Mouse (Mus musculus) cerebral cortex, adult 2 months (tissue): Measurements from ENCODE around the gene Snrnp35.

Experiments used
- WGBS: fragments of 180-500 bp; shearing (Covaris S2); methylation state at CpG from one replicate; pipeline ENCODE4 v1.1.7; 2018; 5-methylcytosine and 5-hydroxymethylcytosine counted together

Snrnp35 gene

DNA sequence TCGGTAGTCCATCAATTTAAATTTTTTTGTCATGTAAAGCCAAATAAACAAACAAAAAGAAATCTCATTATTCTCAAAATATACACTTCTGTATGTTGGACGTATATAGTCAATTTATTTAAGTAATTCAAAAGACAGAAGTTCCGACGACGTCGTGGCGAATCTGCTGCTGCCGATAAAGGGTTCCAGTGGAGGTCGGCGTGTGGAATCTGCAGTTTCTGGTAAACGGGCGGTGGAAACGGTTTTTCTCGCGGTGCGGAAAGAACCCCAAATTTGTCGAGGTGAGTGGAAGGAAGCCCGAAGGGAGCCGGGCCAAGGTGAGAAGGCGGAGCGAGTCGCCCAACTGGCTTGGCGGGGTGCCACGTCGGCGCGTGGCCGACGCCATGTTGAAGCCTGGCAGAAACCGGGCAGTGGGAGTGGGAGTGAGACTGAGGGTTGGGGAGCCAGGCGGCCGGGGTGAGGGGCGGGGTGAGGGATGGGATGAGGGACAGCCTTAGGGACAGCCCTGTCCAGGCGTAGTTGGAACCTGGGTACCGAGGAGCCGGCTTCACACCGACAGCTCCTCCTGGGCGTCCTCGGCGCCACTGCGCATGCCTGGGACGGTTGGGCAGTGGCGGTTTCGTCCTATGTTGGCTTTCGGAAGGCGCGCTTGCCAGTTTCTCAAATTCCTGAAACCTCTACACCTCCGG is at the start of gene Snrnp35:
Snrnp35 (plus strand) TSS at position 169 of the 689 bp plus-strand sequence.
- whole genome bisulfite sequencing = under 1% methylated on average over 48 of the region's 48 CpGs

GRCm38 (mm10) chr5:124438229-124438628 is 44.7 kb upstream of the Snrnp35 start:
- WGBS = 79% methylated on average over 5 of the region's 5 CpGs

DNA sequence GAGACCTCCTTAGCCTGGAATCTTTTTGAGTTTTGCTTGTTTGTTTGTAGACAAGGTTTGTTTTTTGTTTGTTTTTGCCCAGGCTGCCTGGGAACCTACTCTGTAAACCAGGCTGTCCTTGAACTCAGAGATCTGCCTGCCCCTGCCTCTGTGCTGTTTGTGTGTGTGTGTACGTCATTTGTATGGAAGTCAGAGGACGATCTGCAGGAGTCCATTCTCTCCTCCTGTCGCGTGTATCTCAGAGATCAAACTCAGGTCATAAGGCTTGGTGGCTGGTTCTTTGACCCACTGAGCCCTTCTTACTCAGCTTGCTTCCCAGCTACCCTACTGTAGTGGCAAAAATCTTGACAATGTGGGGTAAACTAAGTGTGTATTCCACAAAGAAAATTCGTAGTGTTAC is 44.2 kb upstream of the Snrnp35 start:
- WGBS = 66% methylated on average over 5 of the region's 5 CpGs

- WGBS = under 1% methylated on average over 34 of the region's 34 CpGs
These were observed 43.4 kb upstream of the Snrnp35 start, which contains the start of gene Kmt5a for GRCm38 (mm10) chr5:124439447-124440093. Kmt5a (plus strand) TSS chr5:124439930.

GRCm38 (mm10) chr5:124440094-124440701 is 42.7 kb upstream of the Snrnp35 start:
- WGBS = under 1% methylated on average over 30 of the region's 30 CpGs

- WGBS = 91% methylated on average over 2 of the region's 2 CpGs
These were observed 40.3 kb upstream of the Snrnp35 start for GRCm38 (mm10) chr5:124442628-124443027.

GRCm38 (mm10) chr5:124444208-124444607 is 38.7 kb upstream of the Snrnp35 start:
- WGBS = 59% methylated on average over 3 of the region's 3 CpGs

DNA sequence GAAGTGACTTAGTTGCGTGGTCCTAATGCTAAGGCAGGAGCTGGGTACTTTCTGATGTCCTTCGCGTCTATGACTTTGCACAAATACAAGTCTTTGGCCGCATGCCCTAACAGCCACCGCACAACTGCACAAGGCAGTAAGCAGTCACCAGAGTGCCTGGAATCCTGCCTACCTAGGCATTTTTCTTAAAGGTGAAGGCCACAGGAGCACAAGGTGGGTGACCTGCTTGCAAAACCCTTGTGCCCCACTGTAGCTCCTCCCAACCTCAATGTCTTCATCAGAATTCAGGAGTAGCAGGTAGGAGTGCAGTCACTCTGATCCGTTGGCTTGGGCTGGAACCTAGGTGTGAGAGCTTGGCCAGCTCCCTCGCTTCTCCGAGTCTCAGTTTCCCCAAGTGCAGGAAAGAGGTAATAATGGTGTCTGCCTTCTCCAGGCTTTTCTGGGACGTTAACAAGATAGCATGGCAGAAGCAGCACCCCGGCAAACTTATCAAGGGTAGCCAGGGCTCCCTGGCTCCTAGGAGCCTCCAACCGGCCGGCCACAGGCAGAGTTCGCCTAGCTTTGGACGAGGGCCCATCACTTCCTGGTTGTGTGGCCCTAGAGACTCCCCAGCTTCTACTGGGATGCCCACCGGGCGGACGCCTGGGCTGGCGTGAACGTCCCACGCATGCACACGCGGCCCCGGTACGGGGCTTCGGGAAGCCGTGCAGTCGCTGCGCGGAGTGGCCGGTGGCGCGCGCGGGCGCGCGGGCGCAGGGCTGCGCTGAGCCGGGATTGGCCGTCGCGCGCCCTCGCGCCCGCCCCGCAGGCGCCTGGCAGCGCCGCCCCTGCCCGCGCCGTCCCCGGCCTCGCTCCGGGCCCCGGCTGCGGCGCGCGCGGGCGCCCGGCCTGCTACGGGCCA is 38.0 kb upstream of the Snrnp35 start:
- 8% methylated on average over 56 of the region's 66 CpGs for WGBS

DNA sequence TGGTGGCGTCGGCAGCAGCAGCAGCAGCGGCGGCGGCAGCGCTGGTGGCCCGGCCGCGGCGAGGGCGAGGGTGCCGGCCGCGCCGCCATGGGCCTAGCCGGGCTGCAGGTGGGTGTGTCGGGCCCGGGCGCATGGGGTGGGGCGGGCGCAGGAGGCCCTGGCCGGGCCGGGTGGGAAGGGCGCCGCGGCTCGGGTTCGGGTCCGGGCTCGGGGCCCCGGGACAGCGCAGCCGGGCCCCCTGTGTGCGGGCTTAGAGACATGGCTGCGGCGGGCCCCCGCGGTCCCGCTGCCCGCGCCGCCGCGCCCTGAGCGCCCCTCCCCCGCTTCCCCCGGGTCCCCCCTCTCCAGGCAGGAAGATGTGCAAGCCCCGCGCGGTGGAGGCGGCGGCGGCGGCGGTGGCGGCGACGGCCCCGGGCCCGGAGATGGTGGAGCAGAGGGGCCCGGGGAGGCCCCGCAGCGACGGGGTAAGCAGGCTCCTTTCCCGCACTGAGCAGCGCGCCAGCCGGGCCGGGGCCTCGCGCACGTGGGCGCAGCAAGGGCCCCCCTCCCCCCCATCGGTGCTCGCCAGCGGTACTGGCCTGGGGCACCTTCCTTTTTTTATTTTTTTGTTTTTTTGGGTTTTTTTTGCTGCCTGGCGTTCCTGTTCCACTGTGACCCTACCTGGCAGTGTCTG is 37.2 kb upstream of the Snrnp35 start:
- 1% methylated on average over 61 of the region's 77 CpGs for WGBS

- WGBS = 6% methylated on average over 15 of the region's 15 CpGs
These were observed 36.5 kb upstream of the Snrnp35 start for GRCm38 (mm10) chr5:124446301-124446881.

DNA sequence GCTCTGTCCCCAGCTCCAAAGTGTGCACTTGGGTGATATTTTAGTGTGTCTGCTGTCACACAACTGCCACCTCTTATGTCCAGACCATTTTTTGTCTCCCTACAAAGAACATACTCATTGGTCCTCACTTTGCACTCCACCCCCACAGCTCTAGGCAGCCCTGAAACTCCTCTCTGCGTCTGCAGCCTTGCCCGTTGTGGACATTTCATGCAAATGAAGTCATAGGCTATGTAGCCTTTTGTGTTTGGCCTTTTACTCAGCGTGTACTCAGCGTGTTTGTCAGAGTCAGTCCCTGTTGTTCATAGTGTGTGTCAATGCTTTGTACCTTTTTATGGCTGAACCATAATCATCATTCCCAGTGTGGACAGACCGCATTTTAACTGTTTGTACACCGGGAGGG is 33.4 kb upstream of the Snrnp35 start:
- WGBS = 39% methylated on average over 6 of the region's 6 CpGs

DNA sequence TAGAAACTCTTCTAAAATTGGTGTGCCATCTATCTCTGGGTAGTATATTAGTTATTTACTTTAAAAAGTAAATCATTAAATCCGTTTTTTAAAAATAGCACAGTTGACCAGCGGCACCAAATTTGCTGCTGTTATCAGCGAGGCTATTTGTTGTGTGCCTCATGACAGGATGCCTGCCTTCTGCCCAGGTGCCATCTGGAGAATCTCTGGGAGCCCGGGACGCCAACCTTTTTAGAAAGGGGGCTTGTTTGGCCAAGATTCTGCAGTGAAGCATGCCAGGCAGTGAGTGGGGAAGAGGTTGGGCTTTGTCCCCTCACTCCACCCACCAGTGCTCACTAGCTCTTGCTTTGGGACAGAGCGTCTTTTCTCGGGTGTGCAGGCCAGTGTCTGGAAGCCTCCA is 32.9 kb upstream of the Snrnp35 start:
- 40% methylated on average over 7 of the region's 7 CpGs for WGBS

- WGBS = 66% methylated on average over 16 of the region's 16 CpGs
These were observed 32.1 kb upstream of the Snrnp35 start for GRCm38 (mm10) chr5:124450641-124451340.

GRCm38 (mm10) chr5:124452494-124453228 is 30.3 kb upstream of the Snrnp35 start:
- 30% methylated on average over 15 of the region's 15 CpGs for WGBS

- WGBS = 33% methylated on average over 13 of the region's 13 CpGs
These were observed 29.4 kb upstream of the Snrnp35 start for GRCm38 (mm10) chr5:124453339-124454081.

DNA sequence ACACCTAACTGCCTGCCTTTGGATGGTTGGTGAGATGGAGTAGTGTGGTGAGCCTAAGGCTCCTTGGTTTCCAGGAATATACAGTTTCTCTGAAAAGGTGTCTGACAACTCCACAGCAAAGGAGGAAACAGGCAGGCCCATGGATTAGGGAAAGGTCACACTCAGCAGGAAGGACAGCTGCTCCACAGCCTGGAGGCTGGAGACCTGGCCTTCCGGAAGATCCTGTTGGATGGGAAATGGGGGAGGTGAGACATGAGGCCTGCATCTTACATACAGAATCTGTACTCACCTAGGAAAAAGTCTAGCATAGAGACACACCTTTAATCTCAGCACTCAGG is 28.9 kb upstream of the Snrnp35 start:
- 74% methylated on average over 1 of the region's 1 CpGs for WGBS

DNA sequence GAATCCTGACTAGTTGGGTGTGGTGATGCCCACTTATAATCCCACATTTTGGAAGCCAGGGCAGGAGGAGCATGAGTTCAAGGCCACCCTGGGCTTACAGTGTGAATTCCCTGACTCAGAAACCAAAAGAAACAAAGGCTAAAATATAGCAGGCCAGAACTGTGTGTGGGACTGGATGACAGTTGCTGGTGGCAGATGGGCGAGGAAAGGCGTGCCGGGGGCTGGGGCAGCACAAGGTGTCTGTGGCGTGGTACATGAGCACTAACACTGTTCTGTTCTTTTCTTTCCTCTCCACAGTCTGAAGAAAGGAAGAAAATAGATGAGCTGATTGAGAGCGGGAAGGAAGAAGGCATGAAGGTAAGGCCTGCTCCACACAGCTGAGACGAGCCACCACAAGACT is 26.2 kb upstream of the Snrnp35 start:
- WGBS = 65% methylated on average over 6 of the region's 6 CpGs

GRCm38 (mm10) chr5:124460922-124461321 is 22.0 kb upstream of the Snrnp35 start:
- WGBS = 84% methylated on average over 14 of the region's 14 CpGs
